Mouse (Mus musculus) right cerebral cortex, postnatal 4 days (tissue): Measurements from ENCODE around the gene BC147527.
"Not testable (repeated sequence)": the region's sequence is repeated elsewhere in the genome, so short reads cannot be mapped to it uniquely, and the experiment has no call there.

Experiments
- DNase-seq: peaks from one replicate; pipeline ENCODE4 v3.0.0-alpha.2; 2022

BC147527 gene

GRCm38 (mm10) chr13:120299991-120300442 lies at the start of gene BC147527:
Gene BC147527, plus strand, starts transcription at chr13:120300392.
- no peak for DNase-seq

- DNase-seq: not testable (repeated sequence)
Observed at GRCm38 (mm10) chr13:120251208-120251924, 48.8 kb upstream of the BC147527 start.

- DNase-seq: not testable (repeated sequence)
Observed at GRCm38 (mm10) chr13:120258817-120259658, 41.2 kb upstream of the BC147527 start.

GRCm38 (mm10) chr13:120259718-120260117 lies 40.5 kb upstream of the BC147527 start:
- not testable (repeated sequence) for DNase-seq

- DNase-seq: not testable (repeated sequence)
Observed at GRCm38 (mm10) chr13:120262870-120263269, 37.3 kb upstream of the BC147527 start, which contains the start of gene AF067061. Gene AF067061, plus strand, starts transcription at chr13:120263114.

- DNase-seq: not testable (repeated sequence)
Observed at GRCm38 (mm10) chr13:120277837-120278236, 22.4 kb upstream of the BC147527 start.

GRCm38 (mm10) chr13:120278784-120279183 lies 21.4 kb upstream of the BC147527 start:
- no peak for DNase-seq

GRCm38 (mm10) chr13:120299324-120299894 lies 783 bp upstream of the BC147527 start:
- no peak for DNase-seq

GRCm38 (mm10) chr13:120300853-120301252 lies 661 bp downstream of the BC147527 start:
- no peak for DNase-seq

- DNase-seq: no peak
Observed at GRCm38 (mm10) chr13:120310749-120311148, 10.6 kb downstream of the BC147527 start.

- DNase-seq: no peak
Observed at GRCm38 (mm10) chr13:120313584-120313983, 13.4 kb downstream of the BC147527 start.

- not testable (repeated sequence) for DNase-seq
Observed at GRCm38 (mm10) chr13:120316578-120316977, 16.4 kb downstream of the BC147527 start, which contains the start of gene Tcstv3. Gene Tcstv3, plus strand, starts transcription at chr13:120316878.

GRCm38 (mm10) chr13:120320183-120320582 lies 20.0 kb downstream of the BC147527 start:
- DNase-seq: no peak

- DNase-seq: no peak
Observed at GRCm38 (mm10) chr13:120320721-120321120, 20.5 kb downstream of the BC147527 start.
